Mouse (Mus musculus): ENCODE results near the gene Rcvrn. TPM values are rescaled to one million over a fixed set of nuclear protein-coding genes. Genes with fewer than 3 reads are reported as not detected.

Rcvrn gene
- polyA plus RNA-seq (2015; fragmentation: Nextera tagmentation; extraction: Ambion mirVana): not detected in 2 replicates

GRCm38 (mm10) chr11:67694703-67695376 lies at the start of gene Rcvrn:
TSS of gene Rcvrn (plus strand) at chr11:67695326.
- Histone ChIP-seq H3K9ac (no peak within 1 kb of the TSS), H3K36me3 (replicated peaks) (no peaks in the 10 kb centered on the region), H3K27ac (no peak within 1 kb of the TSS), H3K27me3 (replicated peaks) (no peaks in the 10 kb centered on the region), H3K4me2 (no peak within 1 kb of the TSS), H3K4me1 (no peaks in the 10 kb centered on the region), H3K4me3 (no peak within 1 kb of the TSS), H3K9me3 (no peaks in the 10 kb centered on the region)
- WGBS: 69% methylated on average over 7 of the region's 7 CpGs
- ATAC-seq (replicated peaks): no peak

GRCm38 (mm10) chr11:67647745-67648144 lies 47.4 kb upstream of the Rcvrn start:
- H3K9me3 ChIP-seq: no peaks in the 10 kb centered on the region
- no peak overlapping the region for H3K4me3 ChIP-seq
- no peaks in the 10 kb centered on the region for H3K36me3 ChIP-seq (replicated peaks)
- no peaks in the 10 kb centered on the region for H3K27me3 ChIP-seq (replicated peaks)
- no peak; the same call in 1 of the 2 replicates for ATAC-seq (replicated peaks)
- H3K4me1 ChIP-seq: peaks cover 13% of the 10 kb centered on the region
- 31% methylated on average over 5 of the region's 5 CpGs for WGBS
- H3K4me2 ChIP-seq: no peak overlapping the region
- no peak overlapping the region for H3K9ac ChIP-seq
- no peak overlapping the region for H3K27ac ChIP-seq

- ATAC-seq (replicated peaks): no peak
- Histone ChIP-seq H3K9me3 (no peaks in the 10 kb centered on the region), H3K36me3 (replicated peaks) (no peaks in the 10 kb centered on the region), H3K4me1 (peaks cover 19% of the 10 kb centered on the region), H3K9ac (no peak overlapping the region), H3K4me3 (no peak overlapping the region), H3K27me3 (replicated peaks) (no peaks in the 10 kb centered on the region), H3K27ac (no peak overlapping the region), H3K4me2 (no peak overlapping the region)
- 75% methylated on average over 11 of the region's 11 CpGs for WGBS
Observed at GRCm38 (mm10) chr11:67648651-67649407, 46.3 kb upstream of the Rcvrn start.

- peaks cover 22% of the 10 kb centered on the region for H3K4me1 ChIP-seq
- no peak overlapping the region for H3K9ac ChIP-seq
- WGBS: 49% methylated on average over 10 of the region's 10 CpGs
- H3K36me3 ChIP-seq (replicated peaks): no peaks in the 10 kb centered on the region
- H3K4me2 ChIP-seq: no peak overlapping the region
- no peak overlapping the region for H3K27ac ChIP-seq
- H3K4me3 ChIP-seq: no peak overlapping the region
- no peaks in the 10 kb centered on the region for H3K9me3 ChIP-seq
- H3K27me3 ChIP-seq (replicated peaks): no peaks in the 10 kb centered on the region
- ATAC-seq (replicated peaks): no peak
Observed at GRCm38 (mm10) chr11:67649971-67650707, 45.0 kb upstream of the Rcvrn start.

DNA sequence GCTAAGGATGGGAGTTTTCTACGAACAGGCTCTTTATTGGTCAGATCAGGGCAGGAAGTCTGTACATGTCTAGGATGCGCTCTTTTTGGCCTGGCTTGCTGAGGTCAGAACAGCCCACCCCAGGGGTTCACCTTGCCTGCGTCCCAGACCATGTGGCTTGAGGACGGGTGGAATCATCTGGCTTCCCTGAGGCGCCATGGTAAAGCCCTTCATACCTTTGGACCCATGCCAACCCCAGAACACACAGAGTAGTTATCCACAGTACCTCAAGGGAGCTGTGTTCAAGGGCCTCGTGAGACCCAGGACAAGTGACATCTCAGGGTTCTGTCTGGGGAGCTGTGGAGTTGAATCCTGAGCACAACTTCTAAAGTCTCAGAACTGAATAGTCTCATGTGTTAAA lies 43.4 kb upstream of the Rcvrn start:
- Histone ChIP-seq H3K36me3 (replicated peaks) (no peaks in the 10 kb centered on the region), H3K27ac (no peak overlapping the region), H3K9ac (no peak overlapping the region), H3K4me1 (peaks cover 28% of the 10 kb centered on the region), H3K9me3 (no peaks in the 10 kb centered on the region), H3K4me3 (no peak overlapping the region), H3K27me3 (replicated peaks) (no peaks in the 10 kb centered on the region), H3K4me2 (no peak overlapping the region)
- ATAC-seq (replicated peaks): no peak
- 77% methylated on average over 6 of the region's 6 CpGs for WGBS

- Histone ChIP-seq H3K36me3 (replicated peaks) (no peaks in the 10 kb centered on the region), H3K9ac (no peak overlapping the region), H3K9me3 (no peaks in the 10 kb centered on the region), H3K27me3 (replicated peaks) (no peaks in the 10 kb centered on the region), H3K27ac (no peak overlapping the region), H3K4me1 (peaks cover 27% of the 10 kb centered on the region), H3K4me2 (peak overlapping the region; percentile 35), H3K4me3 (no peak overlapping the region; the same call in 1 of the 2 replicates)
- 0 out of 2 replicates have a peak, but pooled peaks have one; percentile 14 for ATAC-seq (replicated peaks)
- 11% methylated on average over 14 of the region's 14 CpGs for WGBS
Observed at GRCm38 (mm10) chr11:67652194-67652892, 42.8 kb upstream of the Rcvrn start.

- H3K9ac ChIP-seq: no peak overlapping the region
Observed at GRCm38 (mm10) chr11:67652893-67653255, 42.3 kb upstream of the Rcvrn start.

DNA sequence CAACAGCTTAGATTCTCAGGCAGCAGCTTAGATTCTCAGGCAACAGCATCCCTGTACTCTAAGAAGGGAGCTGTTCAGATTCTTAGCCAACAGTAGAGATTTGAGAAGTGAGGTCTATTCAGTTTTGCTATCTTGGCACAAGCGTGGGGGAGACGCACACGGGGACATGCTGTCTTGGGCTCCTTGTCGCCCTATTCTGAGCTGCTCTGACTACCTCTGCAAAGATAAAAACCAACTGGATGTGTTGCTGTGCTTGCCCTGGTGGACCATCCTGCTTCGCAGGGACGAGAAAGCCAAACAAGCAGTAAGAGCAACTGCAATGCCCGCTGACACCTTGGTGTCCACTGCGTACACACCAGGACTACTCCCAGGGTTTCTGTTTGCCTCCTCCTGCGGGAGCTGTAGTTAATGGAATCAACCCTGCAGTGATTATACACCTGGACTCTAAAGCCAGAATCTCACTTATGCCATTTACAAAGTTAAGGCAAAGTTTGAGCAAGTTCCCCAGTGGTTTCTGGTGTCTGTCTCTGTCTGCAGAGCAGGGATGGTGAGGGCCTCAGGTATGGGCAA lies 41.5 kb upstream of the Rcvrn start:
- Histone ChIP-seq H3K9ac (no peak overlapping the region), H3K27me3 (replicated peaks) (no peaks in the 10 kb centered on the region), H3K36me3 (replicated peaks) (no peaks in the 10 kb centered on the region), H3K4me2 (no peak overlapping the region; the same call in 1 of the 2 replicates), H3K27ac (no peak overlapping the region), H3K4me1 (peaks cover 23% of the 10 kb centered on the region), H3K4me3 (no peak overlapping the region), H3K9me3 (no peaks in the 10 kb centered on the region)
- 88% methylated on average over 9 of the region's 9 CpGs for WGBS
- ATAC-seq (replicated peaks): no peak

More at GRCm38 (mm10) chr11:67652893-67653255, 42.3 kb upstream of the Rcvrn start:
- 18% methylated on average over 6 of the region's 6 CpGs for WGBS
- no peaks in the 10 kb centered on the region for H3K27me3 ChIP-seq (replicated peaks)
- no peak for ATAC-seq (replicated peaks)
- H3K27ac ChIP-seq: no peak overlapping the region
- H3K4me1 ChIP-seq: peaks cover 23% of the 10 kb centered on the region
- peak overlapping the region; percentile 35 for H3K4me2 ChIP-seq
- no peaks in the 10 kb centered on the region for H3K9me3 ChIP-seq
- H3K36me3 ChIP-seq (replicated peaks): no peaks in the 10 kb centered on the region
- no peak overlapping the region; the same call in 1 of the 2 replicates for H3K4me3 ChIP-seq

GRCm38 (mm10) chr11:67654514-67654913 lies 40.6 kb upstream of the Rcvrn start:
- Histone ChIP-seq H3K36me3 (replicated peaks) (no peaks in the 10 kb centered on the region), H3K9ac (no peak overlapping the region), H3K27ac (no peak overlapping the region), H3K4me3 (no peak overlapping the region), H3K9me3 (no peaks in the 10 kb centered on the region), H3K4me2 (no peak overlapping the region), H3K4me1 (peaks cover 23% of the 10 kb centered on the region), H3K27me3 (replicated peaks) (no peaks in the 10 kb centered on the region)
- 92% methylated on average over 4 of the region's 4 CpGs for WGBS
- ATAC-seq (replicated peaks): no peak

GRCm38 (mm10) chr11:67655236-67655959 lies 39.7 kb upstream of the Rcvrn start:
- Histone ChIP-seq H3K4me1 (peaks cover 23% of the 10 kb centered on the region), H3K9me3 (no peaks in the 10 kb centered on the region), H3K36me3 (replicated peaks) (no peaks in the 10 kb centered on the region), H3K4me2 (no peak overlapping the region), H3K9ac (no peak overlapping the region), H3K27ac (no peak overlapping the region), H3K4me3 (no peak overlapping the region), H3K27me3 (replicated peaks) (no peaks in the 10 kb centered on the region)
- WGBS: 64% methylated on average over 17 of the region's 17 CpGs
- ATAC-seq (replicated peaks): no peak; the same call in 1 of the 2 replicates

GRCm38 (mm10) chr11:67656366-67656765 lies 38.8 kb upstream of the Rcvrn start:
- H3K9ac ChIP-seq: no peak overlapping the region
- WGBS: 83% methylated on average over 7 of the region's 7 CpGs
- H3K36me3 ChIP-seq (replicated peaks): no peaks in the 10 kb centered on the region
- H3K4me1 ChIP-seq: peaks cover 23% of the 10 kb centered on the region
- no peaks in the 10 kb centered on the region for H3K27me3 ChIP-seq (replicated peaks)
- no peak for ATAC-seq (replicated peaks)
- H3K4me3 ChIP-seq: no peak overlapping the region
- no peak overlapping the region for H3K4me2 ChIP-seq
- H3K27ac ChIP-seq: no peak overlapping the region
- no peaks in the 10 kb centered on the region for H3K9me3 ChIP-seq

Data from midbrain, embryonic 15.5 days (tissue).